Mouse (Mus musculus): ENCODE results near the gene Sall1.

The Sall1 gene

GRCm38 (mm10) chr8:88991176-88991575 lies 52.8 kb downstream of the Sall1 start:
- peak in 1 of 2 experiments; percentile 38 for DNase-seq

- DNase-seq, result no peak
Measured at GRCm38 (mm10) chr8:88989002-88989401, 55.0 kb downstream of the Sall1 start.

GRCm38 (mm10) chr8:88983468-88983867 lies 60.5 kb downstream of the Sall1 start:
- no peak for DNase-seq

All from kidney, postnatal 4 days (tissue).